Mouse (Mus musculus): ENCODE data around the gene Phpt1. TPM values are rescaled to one million over a fixed set of nuclear protein-coding genes. Genes with fewer than 3 reads are reported as not detected.

Gene Phpt1
- total and polyA plus RNA-seq, 3 experiments: 34.7 to 73.7 TPM; not detected in 1

GRCm38 (mm10) chr2:25582466-25583119 is 7.6 kb upstream of the Phpt1 start:
- Histone ChIP-seq H3K9me3 (replicated peaks; ENCODE audit: insufficient read depth, low read length) (no peaks in the 10 kb centered on the region), H3K4me1 (ENCODE audit: control insufficient read depth in 1 of 2, insufficient read depth in 2 of 2, low read length in 2 of 2) (peaks cover 0 to 10% of the 10 kb centered on the region in 2 experiments; a peak in 2 of 4 replicates), H3K27me3 (ENCODE audit: control insufficient read depth in 1 of 2, insufficient read depth in 2 of 2, low read length in 2 of 2) (no peaks in the 10 kb centered on the region), H3K36me3 (ENCODE audit: control insufficient read depth in 1 of 2, insufficient read depth in 2 of 2, low read length in 2 of 2) (peaks cover 3 to 7% of the 10 kb centered on the region in 2 experiments), H3K27ac (ENCODE audit: control insufficient read depth, low read depth, low read length) (no peak overlapping the region; the same call in 1 of the 2 replicates), H3K79me2 (ENCODE audit: control insufficient read depth, insufficient read depth, low read length, poor library complexity) (no peaks in the 10 kb centered on the region), H3K4me3 (ENCODE audit: control insufficient read depth in 1 of 2, insufficient read depth in 1 of 2, low read depth in 2 of 2, low read length in 2 of 2) (no peak overlapping the region), H3K9ac (ENCODE audit: control insufficient read depth, low read depth, low read length, poor library complexity, severe bottlenecking) (no peak overlapping the region)
- peak; percentile 79 for DNase-seq (ENCODE audit: low read depth, low spot score)
- 0 out of 2 replicates have a peak, but pooled peaks have one; percentile 16 for TF ChIP-seq ELF1 (IDR thresholded peaks at IDR 0.05; ENCODE audit: low read depth, low read length)
- peak in 1 of 2 experiments; percentile 39; a peak in 2 of 4 replicates for TF ChIP-seq POLR2A (IDR thresholded peaks at IDR 0.05; ENCODE audit: control insufficient read depth in 1 of 2, insufficient read depth in 1 of 2, low read depth in 1 of 2, low read length in 2 of 2, poor library complexity in 1 of 2)
- TF ChIP-seq MXI1 (IDR thresholded peaks at IDR 0.05; ENCODE audit: low read depth, low read length): no peak
- peak; percentile 48; the same call in 1 of the 2 replicates for TF ChIP-seq SIN3A (IDR thresholded peaks at IDR 0.05; ENCODE audit: low read length)
- no peak for TF ChIP-seq TCF12 (IDR thresholded peaks at IDR 0.05; ENCODE audit: low read depth, low read length)
- no peak for TF ChIP-seq TAL1 (IDR thresholded peaks at IDR 0.05; ENCODE audit: low read length)

GRCm38 (mm10) chr2:25581901-25582301 is 6.9 kb upstream of the Phpt1 start:
- Histone ChIP-seq H3K9me3 (replicated peaks; ENCODE audit: insufficient read depth, low read length) (no peaks in the 10 kb centered on the region), H3K9ac (ENCODE audit: control insufficient read depth, low read depth, low read length, poor library complexity, severe bottlenecking) (peak overlapping the region; percentile 47), H3K27me3 (ENCODE audit: control insufficient read depth in 1 of 2, insufficient read depth in 2 of 2, low read length in 2 of 2) (no peaks in the 10 kb centered on the region), H3K27ac (ENCODE audit: control insufficient read depth, low read depth, low read length) (peak overlapping the region; percentile 27), H3K4me3 (ENCODE audit: control insufficient read depth in 1 of 2, insufficient read depth in 1 of 2, low read depth in 2 of 2, low read length in 2 of 2) (0 out of 4 replicates have a peak overlapping the region, but pooled peaks of 1 of the 2 experiments have one; percentile 26), H3K36me3 (ENCODE audit: control insufficient read depth in 1 of 2, insufficient read depth in 2 of 2, low read length in 2 of 2) (peaks cover 3 to 7% of the 10 kb centered on the region in 2 experiments), H3K4me1 (ENCODE audit: control insufficient read depth in 1 of 2, insufficient read depth in 2 of 2, low read length in 2 of 2) (peaks cover 0 to 10% of the 10 kb centered on the region in 2 experiments; a peak in 2 of 4 replicates), H3K79me2 (ENCODE audit: control insufficient read depth, insufficient read depth, low read length, poor library complexity) (no peaks in the 10 kb centered on the region)
- TF ChIP-seq RCOR1 (IDR thresholded peaks at IDR 0.05; ENCODE audit: low read depth, low read length) (no peak), NELFE (IDR thresholded peaks at IDR 0.05; ENCODE audit: low read depth, low read length) (0 out of 2 replicates have a peak, but pooled peaks have one; percentile 23), HCFC1 (IDR thresholded peaks at IDR 0.05; ENCODE audit: low read depth, low read length) (no peak)
- DNase-seq (ENCODE audit: low read depth, low spot score): no peak

- Histone ChIP-seq H3K4me3 (ENCODE audit: control insufficient read depth in 1 of 2, insufficient read depth in 1 of 2, low read depth in 2 of 2, low read length in 2 of 2) (peak within 1 kb of the TSS; percentile 44 to 55), H3K36me3 (ENCODE audit: control insufficient read depth in 1 of 2, insufficient read depth in 2 of 2, low read length in 2 of 2) (peaks cover 3 to 7% of the 10 kb centered on the region in 2 experiments), H3K9me3 (replicated peaks; ENCODE audit: insufficient read depth, low read length) (no peaks in the 10 kb centered on the region), H3K27ac (ENCODE audit: control insufficient read depth, low read depth, low read length) (peak within 1 kb of the TSS; percentile 27), H3K27me3 (ENCODE audit: control insufficient read depth in 1 of 2, insufficient read depth in 2 of 2, low read length in 2 of 2) (no peaks in the 10 kb centered on the region), H3K79me2 (ENCODE audit: control insufficient read depth, insufficient read depth, low read length, poor library complexity) (no peaks in the 10 kb centered on the region), H3K4me1 (ENCODE audit: control insufficient read depth in 1 of 2, insufficient read depth in 2 of 2, low read length in 2 of 2) (peaks cover 0 to 10% of the 10 kb centered on the region in 2 experiments; a peak in 2 of 4 replicates), H3K9ac (ENCODE audit: control insufficient read depth, low read depth, low read length, poor library complexity, severe bottlenecking) (peak within 1 kb of the TSS; percentile 47)
- DNase-seq (ENCODE audit: low read depth, low spot score): peak; percentile 84
- TF ChIP-seq GATA1 (IDR thresholded peaks at IDR 0.05; ENCODE audit: low read depth, low read length) (no peak), CHD2 (IDR thresholded peaks at IDR 0.05; ENCODE audit: low read length) (no peak), USF1 (IDR thresholded peaks at IDR 0.05; ENCODE audit: low read depth, low read length) (no peak), MYC (IDR thresholded peaks at IDR 0.05; ENCODE audit: low read depth, low read length) (no peak), UBTF (IDR thresholded peaks at IDR 0.05; ENCODE audit: borderline replicate concordance, insufficient read depth, low read depth, low read length) (no peak), TBP (IDR thresholded peaks at IDR 0.05; ENCODE audit: low read depth, low read length) (no peak), MXI1 (IDR thresholded peaks at IDR 0.05; ENCODE audit: low read depth, low read length) (0 out of 2 replicates have a peak, but pooled peaks have one; percentile 24), ZC3H11A (IDR thresholded peaks at IDR 0.05; ENCODE audit: low read depth, low read length) (no peak), CHD1 (IDR thresholded peaks at IDR 0.05; ENCODE audit: low read depth, low read length) (no peak), ZKSCAN1 (IDR thresholded peaks at IDR 0.05; ENCODE audit: low read depth, low read length) (no peak), MAZ (IDR thresholded peaks at IDR 0.05; ENCODE audit: low read depth, low read length) (no peak), GABPA (IDR thresholded peaks at IDR 0.05; ENCODE audit: low read depth, low read length) (no peak), TAL1 (IDR thresholded peaks at IDR 0.05; ENCODE audit: low read length) (no peak), ZMIZ1 (IDR thresholded peaks at IDR 0.05; ENCODE audit: low read depth, low read length) (peak; percentile 23; the same call in 1 of the 2 replicates), RCOR1 (IDR thresholded peaks at IDR 0.05; ENCODE audit: low read depth, low read length) (no peak), RAD21 (IDR thresholded peaks at IDR 0.05; ENCODE audit: low read depth, low read length) (peak; percentile 28), MYB (IDR thresholded peaks at IDR 0.05; ENCODE audit: low read depth, low read length) (no peak), NELFE (IDR thresholded peaks at IDR 0.05; ENCODE audit: low read depth, low read length) (no peak), EP300 (IDR thresholded peaks at IDR 0.05; ENCODE audit: low read depth in 1 of 2, low read length in 2 of 2) (no peak)
These were observed 6.4 kb upstream of the Phpt1 start, which contains the start of gene Ajm1 for GRCm38 (mm10) chr2:25581294-25581864. Ajm1 (minus strand) TSS chr2:25581757.
